Mouse (Mus musculus) heart, embryonic 12.5 days (tissue): ENCODE data around the gene Tcf20. TPM values are rescaled to one million over a fixed set of nuclear protein-coding genes. Genes with fewer than 3 reads are reported as not detected.
A peak's percentile ranks its signal among the peaks of the same experiment; 100 is the strongest.

ENCODE experiments used
- ATAC-seq: fragments of 200-750 bp; cut with Nextera tagmentation; 2 replicates; pipeline ENCODE4 v1.8.0; 2017; ENCODE audit warnings: moderate TSS enrichment, moderate library complexity; ENCODE audit not compliant: insufficient number of reproducible peaks, low FRiP score
- H3K27ac ChIP-seq: fragments of 300-500 bp; sonication (generic); 2 replicates; pipeline ENCODE4 v1.5.1; 2016; ENCODE audit warnings: mild to moderate bottlenecking, moderate library complexity; ENCODE audit not compliant: poor library complexity, severe bottlenecking
- H3K27me3 ChIP-seq: fragments of 300-500 bp; sonication (generic); replicated peaks from 2 replicates; pipeline ENCODE4 v1.6.1; 2016; ENCODE audit warnings: mild to moderate bottlenecking, moderate library complexity
- H3K36me3 ChIP-seq: fragments of 300-500 bp; sonication (generic); 2 replicates; pipeline ENCODE4 v1.6.1; 2016; ENCODE audit warnings: mild to moderate bottlenecking, moderate library complexity
- H3K4me1 ChIP-seq: fragments of 300-500 bp; sonication (generic); replicated peaks from 2 replicates; pipeline ENCODE4 v1.6.1; 2016; ENCODE audit warnings: mild to moderate bottlenecking
- H3K4me2 ChIP-seq: fragments of 300-500 bp; sonication (generic); 2 replicates; pipeline ENCODE4 v1.6.1; 2016; ENCODE audit warnings: mild to moderate bottlenecking, moderate library complexity
- H3K4me3 ChIP-seq: fragments of 300-500 bp; sonication (generic); 2 replicates; pipeline ENCODE4 v1.5.1; 2016; ENCODE audit warnings: mild to moderate bottlenecking
- H3K9ac ChIP-seq: fragments of 300-500 bp; sonication (generic); 2 replicates; pipeline ENCODE4 v1.6.1; 2016; ENCODE audit warnings: mild to moderate bottlenecking, moderate library complexity
- H3K9me3 ChIP-seq: fragments of 300-500 bp; sonication (generic); replicated peaks from 2 replicates; pipeline ENCODE4 v1.6.1; 2016; ENCODE audit warnings: mild to moderate bottlenecking, moderate library complexity
- WGBS: fragments of 180-500 bp; shearing (Covaris S2); methylation state at CpG from one replicate; pipeline ENCODE4 v1.1.7; 2016; 5-methylcytosine and 5-hydroxymethylcytosine counted together
- polyA plus RNA-seq: library from polyadenylated mRNA; unstranded; fragments of >200 nt; fragmentation: Nextera tagmentation; extraction: Ambion mirVana; gene quantifications from 2 replicates; pipeline ENCODE4 v1.2.1, GENCODE M21; 2016

The Tcf20 gene
- polyA plus RNA-seq, 1 experiment from 2014 or later: 5.4 TPM

- H3K36me3 ChIP-seq: peaks cover 57% of the 10 kb centered on the region
Measured at GRCm38 (mm10) chr15:82856065-82856464, 131.6 kb downstream of the Tcf20 start.

GRCm38 (mm10) chr15:82839146-82839545 is 148.5 kb downstream of the Tcf20 start:
- no peaks in the 10 kb centered on the region for H3K27me3 ChIP-seq
- H3K4me3 ChIP-seq: no peak overlapping the region
- 88% methylated on average over 3 of the region's 3 CpGs for WGBS
- no peak overlapping the region for H3K27ac ChIP-seq
- H3K4me2 ChIP-seq: no peak overlapping the region
- ATAC-seq: no peak
- H3K4me1 ChIP-seq: no peaks in the 10 kb centered on the region
- H3K36me3 ChIP-seq: 0 out of 2 replicates have a peak, but pooled peaks cover 3% of the 10 kb centered on the region
- H3K9me3 ChIP-seq: no peaks in the 10 kb centered on the region
- H3K9ac ChIP-seq: no peak overlapping the region

More at GRCm38 (mm10) chr15:82856065-82856464, 131.6 kb downstream of the Tcf20 start:
- Histone ChIP-seq H3K9ac (no peak overlapping the region), H3K4me1 (peaks cover 13% of the 10 kb centered on the region), H3K4me3 (no peak overlapping the region), H3K27ac (peak overlapping the region; percentile 32; the same call in 1 of the 2 replicates), H3K4me2 (no peak overlapping the region), H3K9me3 (no peaks in the 10 kb centered on the region), H3K27me3 (no peaks in the 10 kb centered on the region)
- WGBS: 81% methylated on average over 2 of the region's 2 CpGs
- no peak for ATAC-seq

DNA sequence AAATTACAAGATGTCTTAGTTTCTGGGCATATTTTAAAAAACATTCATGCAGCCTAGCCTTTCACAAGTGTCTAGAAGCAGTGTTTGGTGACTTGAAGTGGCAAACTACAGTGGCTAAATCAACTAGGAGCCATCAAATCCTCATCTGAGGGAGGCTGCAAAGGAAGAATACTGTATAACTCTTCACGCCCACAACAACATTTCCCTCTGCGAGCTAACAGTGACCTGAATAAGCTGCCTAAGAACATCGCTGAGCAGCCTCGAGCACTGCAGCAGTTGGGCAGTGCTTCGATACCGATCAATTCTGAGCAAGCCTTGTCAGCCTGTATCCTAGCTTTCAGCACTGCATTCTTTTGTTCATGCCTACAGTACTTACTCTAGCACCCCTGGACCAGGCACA is 157.8 kb downstream of the Tcf20 start:
- Histone ChIP-seq H3K27me3 (no peaks in the 10 kb centered on the region), H3K4me3 (no peak overlapping the region), H3K27ac (no peak overlapping the region), H3K4me2 (no peak overlapping the region), H3K9ac (no peak overlapping the region), H3K9me3 (no peaks in the 10 kb centered on the region), H3K36me3 (peaks cover 3% of the 10 kb centered on the region; the same call in 1 of the 2 replicates), H3K4me1 (no peaks in the 10 kb centered on the region)
- WGBS: 75% methylated on average over 6 of the region's 6 CpGs
- ATAC-seq: no peak

DNA sequence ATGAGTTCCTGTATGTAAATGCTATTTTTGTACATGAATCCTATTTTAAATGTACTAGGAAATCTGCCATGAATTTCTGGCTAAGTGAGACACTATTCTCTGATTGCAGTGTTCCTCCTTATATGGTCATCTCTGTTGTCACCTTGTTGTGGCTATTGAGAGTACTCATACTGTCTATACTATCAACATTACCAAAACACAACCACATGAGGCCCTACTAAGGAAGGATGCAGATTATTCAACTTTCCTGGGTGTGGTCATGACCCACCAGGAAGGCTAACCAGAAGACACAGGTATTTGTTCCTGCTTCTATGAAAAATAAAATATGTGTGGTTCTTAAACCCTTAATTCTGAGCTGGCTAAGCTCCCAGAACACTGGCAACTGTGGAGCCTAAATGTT is 161.8 kb downstream of the Tcf20 start:
- no peak overlapping the region for H3K4me3 ChIP-seq
- H3K4me1 ChIP-seq: no peaks in the 10 kb centered on the region
- H3K27ac ChIP-seq: no peak overlapping the region
- no peak overlapping the region for H3K9ac ChIP-seq
- no peak overlapping the region for H3K4me2 ChIP-seq
- H3K27me3 ChIP-seq: no peaks in the 10 kb centered on the region
- H3K36me3 ChIP-seq: peaks cover 5% of the 10 kb centered on the region; the same call in 1 of the 2 replicates
- H3K9me3 ChIP-seq: no peaks in the 10 kb centered on the region
- no peak for ATAC-seq

DNA sequence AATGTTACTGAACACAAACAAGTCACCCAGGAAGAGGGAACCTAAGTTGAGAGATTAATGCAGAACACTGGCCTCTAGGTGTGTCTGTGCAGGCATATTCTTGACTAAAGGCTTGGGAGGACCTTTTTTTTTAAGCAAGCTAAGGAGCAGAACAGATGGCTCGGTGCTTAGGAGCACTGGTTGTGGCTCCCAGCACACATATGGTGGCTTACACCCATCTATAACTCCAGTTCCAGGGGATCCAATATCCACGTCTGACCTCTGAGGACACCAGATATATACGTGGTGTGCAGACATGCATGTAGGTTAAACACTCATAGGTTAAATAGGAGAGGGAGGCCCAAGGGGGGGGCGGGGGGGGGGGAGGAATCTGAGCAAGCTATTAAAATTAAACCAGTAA is 165.3 kb downstream of the Tcf20 start:
- H3K4me3 ChIP-seq: no peak overlapping the region
- H3K27ac ChIP-seq: no peak overlapping the region
- peaks cover 8% of the 10 kb centered on the region; the same call in 1 of the 2 replicates for H3K36me3 ChIP-seq
- ATAC-seq: no peak
- H3K4me2 ChIP-seq: no peak overlapping the region
- WGBS: 89% methylated on average over 3 of the region's 4 CpGs
- H3K9ac ChIP-seq: no peak overlapping the region
- H3K4me1 ChIP-seq: no peaks in the 10 kb centered on the region
- H3K27me3 ChIP-seq: no peaks in the 10 kb centered on the region
- H3K9me3 ChIP-seq: no peaks in the 10 kb centered on the region

DNA sequence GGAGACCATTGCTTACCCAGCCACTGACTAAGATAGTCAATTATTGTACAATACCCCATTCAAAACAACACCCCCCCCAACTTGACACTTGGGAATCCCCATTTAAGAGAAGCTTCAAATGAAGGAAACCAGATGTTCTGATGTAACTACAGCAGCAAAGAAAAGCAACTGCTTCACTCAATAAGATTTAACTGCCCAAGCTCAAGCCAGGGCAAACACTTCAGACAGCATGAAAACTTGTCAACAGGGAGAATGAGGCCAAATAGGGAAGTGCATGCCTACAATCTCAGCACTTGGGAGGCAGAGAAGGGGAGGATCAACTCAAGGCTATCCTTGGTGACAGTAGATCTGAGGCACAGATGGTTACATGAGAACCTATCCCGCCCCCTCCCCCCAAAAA is 166.0 kb downstream of the Tcf20 start:
- H3K27ac ChIP-seq: no peak overlapping the region
- no peak overlapping the region for H3K9ac ChIP-seq
- H3K4me3 ChIP-seq: no peak overlapping the region
- H3K27me3 ChIP-seq: no peaks in the 10 kb centered on the region
- WGBS: 89% methylated on average over 1 of the region's 1 CpGs
- no peaks in the 10 kb centered on the region for H3K9me3 ChIP-seq
- H3K4me2 ChIP-seq: no peak overlapping the region
- peaks cover 8% of the 10 kb centered on the region; the same call in 1 of the 2 replicates for H3K36me3 ChIP-seq
- no peak for ATAC-seq
- no peaks in the 10 kb centered on the region for H3K4me1 ChIP-seq

GRCm38 (mm10) chr15:82815296-82815695 is 172.4 kb downstream of the Tcf20 start:
- no peak overlapping the region for H3K4me2 ChIP-seq
- H3K9ac ChIP-seq: no peak overlapping the region
- H3K4me3 ChIP-seq: no peak overlapping the region
- 82% methylated on average over 4 of the region's 4 CpGs for WGBS
- no peak for ATAC-seq
- peaks cover 20% of the 10 kb centered on the region for H3K36me3 ChIP-seq
- H3K27ac ChIP-seq: no peak overlapping the region
- no peaks in the 10 kb centered on the region for H3K4me1 ChIP-seq
- no peaks in the 10 kb centered on the region for H3K27me3 ChIP-seq
- no peaks in the 10 kb centered on the region for H3K9me3 ChIP-seq

DNA sequence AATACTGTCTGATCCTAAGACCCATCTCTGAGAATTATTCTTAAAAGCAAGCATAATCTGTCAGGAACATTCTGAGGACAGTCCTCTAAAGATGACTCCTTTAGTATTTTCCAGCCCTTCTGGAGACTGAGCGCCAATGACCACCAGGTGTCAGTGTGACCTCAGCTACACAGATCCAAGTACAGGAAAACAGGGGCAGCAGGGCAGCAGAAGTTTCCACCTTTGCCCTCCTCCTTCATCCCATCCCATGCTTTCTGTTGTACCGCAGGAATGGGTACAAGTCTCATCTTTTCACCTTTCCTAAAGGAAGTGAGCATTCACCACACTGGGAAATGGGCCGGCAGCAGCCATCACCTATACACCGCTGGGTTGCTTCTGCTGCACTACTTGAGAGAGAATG is 172.9 kb downstream of the Tcf20 start:
- 59% methylated on average over 4 of the region's 4 CpGs for WGBS

DNA sequence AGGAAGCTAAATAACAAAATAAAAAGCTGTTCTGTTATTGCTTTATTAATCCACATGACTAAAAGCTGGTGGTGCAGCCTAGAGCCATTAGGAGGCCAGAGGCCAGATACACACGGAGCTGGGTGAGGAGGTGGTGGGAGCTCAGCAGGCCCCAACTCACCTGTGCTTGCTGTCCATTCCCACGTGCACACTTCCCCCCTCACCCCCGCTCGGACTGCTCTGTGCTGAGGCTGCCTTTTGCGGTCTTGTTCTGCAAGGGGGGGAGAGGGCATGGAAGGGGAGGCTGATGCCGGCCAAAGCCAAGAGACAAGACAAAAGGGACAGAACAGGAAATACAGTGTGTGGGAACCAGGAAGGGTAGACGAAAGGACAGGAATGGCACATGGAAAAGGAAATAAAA is 173.4 kb downstream of the Tcf20 start:
- Histone ChIP-seq H3K4me1 (no peaks in the 10 kb centered on the region), H3K27me3 (no peaks in the 10 kb centered on the region), H3K36me3 (peaks cover 26% of the 10 kb centered on the region), H3K4me2 (no peak overlapping the region), H3K9me3 (no peaks in the 10 kb centered on the region), H3K9ac (no peak overlapping the region), H3K27ac (no peak overlapping the region), H3K4me3 (no peak overlapping the region)
- 79% methylated on average over 7 of the region's 7 CpGs for WGBS
- no peak for ATAC-seq

More for the DNA sequence above, 172.9 kb downstream of the Tcf20 start:
- Histone ChIP-seq H3K27ac (no peak overlapping the region), H3K36me3 (peaks cover 21% of the 10 kb centered on the region), H3K9me3 (no peaks in the 10 kb centered on the region), H3K9ac (no peak overlapping the region), H3K4me3 (no peak overlapping the region), H3K4me2 (no peak overlapping the region), H3K27me3 (no peaks in the 10 kb centered on the region), H3K4me1 (no peaks in the 10 kb centered on the region)
- peak; percentile 63 for ATAC-seq

DNA sequence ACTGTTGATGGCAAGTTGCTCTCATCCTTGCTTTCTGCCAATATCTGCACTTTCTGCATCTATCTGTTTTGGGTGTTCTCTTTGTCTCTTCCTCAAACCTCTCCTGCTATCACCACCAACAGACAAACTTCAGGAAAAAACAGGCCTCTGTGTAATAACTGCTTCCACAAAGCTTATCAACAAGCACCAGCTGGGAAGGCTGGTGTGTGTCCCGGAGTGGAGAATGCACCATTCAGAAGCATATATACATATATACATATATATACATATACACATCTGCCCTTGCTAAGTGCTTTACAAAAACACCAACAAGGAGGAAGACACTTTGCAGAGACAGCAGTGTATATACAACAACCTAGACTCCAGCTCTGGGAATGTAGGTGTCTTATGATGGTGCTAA is 177.1 kb downstream of the Tcf20 start:
- peaks cover 26% of the 10 kb centered on the region for H3K36me3 ChIP-seq
- ATAC-seq: no peak
- 60% methylated on average over 1 of the region's 1 CpGs for WGBS

DNA sequence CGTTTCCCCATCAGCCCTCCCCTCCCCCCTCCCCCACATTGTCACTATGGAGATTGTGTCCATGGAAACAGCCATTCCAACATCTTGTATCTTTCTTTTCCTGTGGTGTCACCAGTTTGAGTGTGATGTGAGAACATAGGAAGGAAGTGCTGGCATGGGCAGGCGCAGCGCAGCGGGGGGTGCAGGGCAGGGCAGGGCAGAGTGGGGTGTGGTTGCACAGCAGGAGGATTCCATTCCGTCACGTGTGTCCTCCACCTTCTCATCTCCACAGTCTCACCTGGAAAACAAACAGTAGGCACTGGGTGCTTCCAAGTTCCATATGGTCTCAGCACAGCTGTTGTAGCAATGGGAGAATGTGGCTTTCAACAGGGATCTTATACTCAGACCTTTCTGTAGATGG is 178.2 kb downstream of the Tcf20 start:
- ATAC-seq: no peak
- H3K9ac ChIP-seq: no peak overlapping the region
- no peak overlapping the region for H3K4me2 ChIP-seq
- H3K27ac ChIP-seq: no peak overlapping the region
- no peaks in the 10 kb centered on the region for H3K4me1 ChIP-seq
- no peak overlapping the region for H3K4me3 ChIP-seq
- WGBS: 67% methylated on average over 6 of the region's 6 CpGs
- no peaks in the 10 kb centered on the region for H3K27me3 ChIP-seq
- H3K9me3 ChIP-seq: no peaks in the 10 kb centered on the region
- peaks cover 24% of the 10 kb centered on the region for H3K36me3 ChIP-seq

More for the DNA sequence above, 177.1 kb downstream of the Tcf20 start:
- H3K9ac ChIP-seq: no peak overlapping the region
- H3K4me1 ChIP-seq: no peaks in the 10 kb centered on the region
- H3K27ac ChIP-seq: no peak overlapping the region
- no peaks in the 10 kb centered on the region for H3K9me3 ChIP-seq
- H3K4me3 ChIP-seq: no peak overlapping the region
- no peaks in the 10 kb centered on the region for H3K27me3 ChIP-seq
- H3K4me2 ChIP-seq: no peak overlapping the region

GRCm38 (mm10) chr15:82806969-82807763 is 180.5 kb downstream of the Tcf20 start:
- ATAC-seq: no peak
- Histone ChIP-seq H3K9ac (no peak overlapping the region), H3K4me3 (no peak overlapping the region), H3K9me3 (no peaks in the 10 kb centered on the region), H3K4me1 (no peaks in the 10 kb centered on the region), H3K4me2 (no peak overlapping the region), H3K36me3 (peaks cover 19% of the 10 kb centered on the region), H3K27me3 (no peaks in the 10 kb centered on the region), H3K27ac (no peak overlapping the region)
- WGBS: 80% methylated on average over 5 of the region's 5 CpGs
